Mouse (Mus musculus): ENCODE measurements at regions not wholly inside any gene's neighbourhood (a gene's known extent, or its start where the extent isn't known, plus 50 kb on each side); places are given as distances from the start of the nearest gene placed in this dataset.

- TF ChIP-seq NRF1 (IDR thresholded peaks at IDR 0.05; ENCODE audit: insufficient read depth, low read depth, low read length, poor library complexity, severe bottlenecking) = no peak
- no peak for TF ChIP-seq MAX (IDR thresholded peaks at IDR 0.05; ENCODE audit: low read length)
- no peak for TF ChIP-seq POLR2A (IDR thresholded peaks at IDR 0.05; ENCODE audit: control insufficient read depth in 1 of 2, insufficient read depth in 1 of 2, low read depth in 1 of 2, low read length in 2 of 2, poor library complexity in 1 of 2)
- TF ChIP-seq ETS1 (IDR thresholded peaks at IDR 0.05; ENCODE audit: low read depth, low read length) = no peak
- no peak for TF ChIP-seq ZKSCAN1 (IDR thresholded peaks at IDR 0.05; ENCODE audit: low read depth, low read length)
- no peak for TF ChIP-seq CTCF (IDR thresholded peaks at IDR 0.05 in 2 of 3, conservative IDR thresholded peaks at IDR 0.05 in 1 of 3; ENCODE audit: control insufficient read depth in 1 of 3, insufficient read depth in 1 of 3, low read depth in 2 of 3, low read length in 3 of 3, poor library complexity in 1 of 3, severe bottlenecking in 1 of 3)
Observed at GRCm38 (mm10) chr6:93190986-93191385, 247.7 kb upstream of the Adamts9 start.
